In the genomic region with DNA sequence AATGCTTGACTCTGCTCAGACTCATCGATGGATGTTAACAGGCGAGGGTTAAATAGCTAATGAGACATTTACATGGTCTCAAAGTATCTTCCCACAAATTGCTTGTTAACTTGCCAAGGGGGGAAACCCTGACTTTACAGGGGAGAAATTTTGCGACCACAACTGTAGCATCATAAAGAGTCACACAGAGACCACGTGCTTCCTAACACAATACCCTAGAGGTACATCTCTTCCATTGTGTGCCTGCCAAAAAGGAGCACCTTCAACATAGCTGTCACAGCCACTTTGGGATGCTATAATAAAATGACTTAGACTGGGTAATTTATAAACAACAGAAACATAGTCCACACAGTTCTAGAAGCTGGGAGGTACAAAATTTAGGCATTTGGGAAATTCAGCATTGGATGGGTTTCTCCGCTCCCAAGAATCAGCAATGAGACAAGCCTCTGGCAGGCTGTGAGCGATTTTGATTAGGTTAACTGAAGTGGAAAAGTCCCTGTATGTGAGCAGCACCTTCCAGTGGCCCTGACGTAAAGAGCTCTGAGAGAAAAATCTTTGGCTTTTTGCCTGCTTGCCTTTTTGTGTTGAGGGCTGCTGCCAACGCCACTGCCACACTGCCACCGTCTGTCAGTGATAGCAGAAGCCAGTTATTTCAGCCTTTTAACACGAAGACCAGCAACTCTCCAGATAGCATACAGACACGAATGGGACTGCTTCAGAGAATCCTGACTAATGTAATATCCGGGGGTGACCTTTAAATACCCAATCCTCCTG, we compare ENCODE assay signal across 8 mouse cellular contexts. TPM values are rescaled to one million over a fixed set of nuclear protein-coding genes. Genes with fewer than 3 reads are reported as not detected.
DNase-seq lines count a peak whose midpoint lies in the region; ATAC-seq and TF ChIP-seq lines count a peak whose summit lies in the region.

No protein-coding gene starts in this region.

- DNase-seq in adrenal gland, adult (ENCODE audit: inconsistent age in 2 of 2, low spot score in 1 of 2) = peak; percentile 22 to 54
- DNase-seq in adrenal gland, adult 8-10 months = no peak
- no peak for DNase-seq in kidney, postnatal 0 days (ENCODE audit: low spot score)
- peak; percentile 86 for DNase-seq in brain, embryonic 14.5 days (ENCODE audit: low read depth)
- peak; percentile 7 to 20 for DNase-seq in layer of hippocampus, postnatal 10 days (ENCODE audit: low spot score in 2 of 2)
- no peak for DNase-seq in spleen, postnatal 10 days (ENCODE audit: low spot score in 2 of 2)

- H3K27me3 ChIP-seq in kidney, postnatal 0 days (ENCODE audit: insufficient read depth, low read length) = no peaks in the 10 kb centered on the region
- H3K27me3 ChIP-seq in kidney, embryonic 15.5 days = peaks cover 5% of the 10 kb centered on the region; the same call in 1 of the 2 replicates
- no peaks in the 10 kb centered on the region; the same call in 1 of the 2 replicates for H3K27me3 ChIP-seq in liver, embryonic 12.5 days (replicated peaks)

- no peaks in the 10 kb centered on the region for H3K36me3 ChIP-seq in kidney, postnatal 0 days (ENCODE audit: insufficient read depth, low read length)
- 0 out of 2 replicates have a peak, but pooled peaks cover 4% of the 10 kb centered on the region for H3K36me3 ChIP-seq in kidney, embryonic 15.5 days
- 0 out of 2 replicates have a peak, but pooled peaks cover 3% of the 10 kb centered on the region for H3K36me3 ChIP-seq in liver, embryonic 12.5 days

- H3K9me3 ChIP-seq in kidney, postnatal 0 days (replicated peaks; ENCODE audit: low read length) = no peaks in the 10 kb centered on the region
- H3K9me3 ChIP-seq in kidney, embryonic 15.5 days (replicated peaks) = no peaks in the 10 kb centered on the region
- no peaks in the 10 kb centered on the region for H3K9me3 ChIP-seq in liver, embryonic 12.5 days (replicated peaks)

- TF ChIP-seq CTCF in kidney, postnatal 0 days (IDR thresholded peaks at IDR 0.05; ENCODE audit: low read depth) = 0 out of 2 replicates have a peak, but pooled peaks have one; percentile 27
- TF ChIP-seq CTCF in brain, embryonic 14.5 days (IDR thresholded peaks at IDR 0.05; ENCODE audit: borderline replicate concordance, extremely low read depth, insufficient read depth, insufficient read length) = 0 out of 2 replicates have a peak, but pooled peaks have one; percentile 2

- no peak overlapping the region for H3K4me2 ChIP-seq in kidney, postnatal 0 days (ENCODE audit: low read length)
- H3K4me2 ChIP-seq in kidney, embryonic 15.5 days = no peak overlapping the region
- H3K4me2 ChIP-seq in liver, embryonic 12.5 days = no peak overlapping the region

- H3K4me1 ChIP-seq in kidney, postnatal 0 days (replicated peaks; ENCODE audit: insufficient read depth, low read length) = no peaks in the 10 kb centered on the region
- H3K4me1 ChIP-seq in kidney, embryonic 15.5 days = no peaks in the 10 kb centered on the region
- no peaks in the 10 kb centered on the region for H3K4me1 ChIP-seq in liver, embryonic 12.5 days

- 68% methylated on average over 12 of the region's 12 CpGs for WGBS in kidney, postnatal 0 days
- 68% methylated on average over 12 of the region's 12 CpGs for WGBS in kidney, embryonic 15.5 days
- WGBS in liver, embryonic 12.5 days (ENCODE audit: insufficient replicate concordance) = 61% methylated on average over 12 of the region's 12 CpGs

- H3K27ac ChIP-seq in kidney, postnatal 0 days = no peak overlapping the region
- no peak overlapping the region for H3K27ac ChIP-seq in kidney, embryonic 15.5 days
- H3K27ac ChIP-seq in liver, embryonic 12.5 days = no peak overlapping the region

- TF ChIP-seq POLR2A in brain, embryonic 14.5 days (IDR thresholded peaks at IDR 0.05; ENCODE audit: borderline replicate concordance, extremely low read depth, insufficient read depth, insufficient read length, poor library complexity, severe bottlenecking) = no peak

- no peak overlapping the region for H3K4me3 ChIP-seq in kidney, postnatal 0 days (replicated peaks; ENCODE audit: low read depth, low read length)
- no peak overlapping the region for H3K4me3 ChIP-seq in kidney, embryonic 15.5 days (replicated peaks)
- H3K4me3 ChIP-seq in liver, embryonic 12.5 days = no peak overlapping the region

- H3K9ac ChIP-seq in kidney, postnatal 0 days (ENCODE audit: low read depth, low read length) = no peak overlapping the region
- no peak overlapping the region for H3K9ac ChIP-seq in kidney, embryonic 15.5 days
- H3K9ac ChIP-seq in liver, embryonic 12.5 days = no peak overlapping the region

- ATAC-seq in kidney, postnatal 0 days (replicated peaks; ENCODE audit: low FRiP score, low read depth) = no peak
- ATAC-seq in kidney, embryonic 15.5 days (replicated peaks; ENCODE audit: low FRiP score) = no peak
- no peak for ATAC-seq in liver, embryonic 12.5 days

RNA-seq across cellular contexts. Expression of a gene that starts 27.8 kb away (rescaled TPM):
- total RNA-seq in adrenal gland, adult 8-10 months (2022) = 10 to 100 TPM; 28.4 to 33.1 (median 31.2) TPM
- polyA plus RNA-seq in kidney, postnatal 0 days (2015; fragmentation: Nextera tagmentation; extraction: Ambion mirVana) = 27.4 and 31.2 TPM in 2 replicates
- polyA plus RNA-seq in kidney, embryonic 15.5 days (2015; fragmentation: Nextera tagmentation; extraction: Ambion mirVana) = 38.1 and 38.9 TPM in 2 replicates
- polyA plus RNA-seq in brain, embryonic 14.5 days (2012; rRNA removed) = 28.9 and 29.8 TPM in 2 replicates
- 10 to 100 TPM; 16.3 to 16.4 TPM for total RNA-seq in layer of hippocampus, postnatal 10 days (2021)
- polyA plus RNA-seq in liver, embryonic 12.5 days (2016; fragmentation: Nextera tagmentation; extraction: Ambion mirVana) = 19.6 and 20.0 TPM in 2 replicates

RNA-seq across cellular contexts. Expression of a gene that starts 58.1 kb away (rescaled TPM):
- total RNA-seq in adrenal gland, adult 8-10 months (2022) = 10 to 100 TPM; 63.5 to 72.0 (median 68.5) TPM
- 161 and 165 TPM in 2 replicates for polyA plus RNA-seq in kidney, postnatal 0 days (2015; fragmentation: Nextera tagmentation; extraction: Ambion mirVana)
- 110 and 119 TPM in 2 replicates for polyA plus RNA-seq in kidney, embryonic 15.5 days (2015; fragmentation: Nextera tagmentation; extraction: Ambion mirVana)
- polyA plus RNA-seq in brain, embryonic 14.5 days (2012; rRNA removed) = 56.8 and 67.7 TPM in 2 replicates
- total RNA-seq in layer of hippocampus, postnatal 10 days (2021) = 100 to 1,000 TPM; 190 to 210 TPM
- polyA plus RNA-seq in liver, embryonic 12.5 days (2016; fragmentation: Nextera tagmentation; extraction: Ambion mirVana) = 56.7 and 56.8 TPM in 2 replicates

Comparison
In these comparisons a context has a peak if more than half of its experiments do, and no peak if none do; other contexts are left out.
1. DNase-seq: peak in adrenal gland, adult (2 of 2), brain, embryonic 14.5 days (single experiment) and layer of hippocampus, postnatal 10 days (2 of 2); none in adrenal gland, adult 8-10 months (single experiment), kidney, postnatal 0 days (single experiment) and spleen, postnatal 10 days (0 of 2).